Mouse (Mus musculus) heart, adult 11 months (tissue): ENCODE measurements around the gene Mapkapk2.

Source experiments
- DNase-seq: peaks from one replicate; pipeline ENCODE4 v3.0.0; 2022

Mapkapk2 gene

GRCm38 (mm10) chr1:131080686-131081085, 16.9 kb downstream of the Mapkapk2 start:
- no peak for DNase-seq

GRCm38 (mm10) chr1:131079762-131080161, 17.9 kb downstream of the Mapkapk2 start:
- DNase-seq, result no peak

GRCm38 (mm10) chr1:131078761-131079330, 18.8 kb downstream of the Mapkapk2 start:
- DNase-seq, result no peak

- DNase-seq, result peak; percentile 94
Observed at GRCm38 (mm10) chr1:131075098-131075791, 22.4 kb downstream of the Mapkapk2 start.

GRCm38 (mm10) chr1:131074524-131074938, 23.1 kb downstream of the Mapkapk2 start:
- peak; percentile 95 for DNase-seq

- DNase-seq, result no peak
Observed at GRCm38 (mm10) chr1:131072376-131072990, 25.1 kb downstream of the Mapkapk2 start.

- peak; percentile 84 for DNase-seq
Observed at GRCm38 (mm10) chr1:131069010-131069409, 28.6 kb downstream of the Mapkapk2 start.

GRCm38 (mm10) chr1:131068011-131068727, 29.5 kb downstream of the Mapkapk2 start:
- DNase-seq, result no peak

- peak; percentile 90 for DNase-seq
Observed at GRCm38 (mm10) chr1:131064202-131064601, 33.4 kb downstream of the Mapkapk2 start.

GRCm38 (mm10) chr1:131062821-131063220, 34.8 kb downstream of the Mapkapk2 start:
- DNase-seq, result peak; percentile 97

GRCm38 (mm10) chr1:131061740-131062254, 35.8 kb downstream of the Mapkapk2 start:
- peak; percentile 92 for DNase-seq

- DNase-seq, result peak; percentile 96
Observed at GRCm38 (mm10) chr1:131060290-131061253, 37.1 kb downstream of the Mapkapk2 start.

GRCm38 (mm10) chr1:131059841-131060240, 37.8 kb downstream of the Mapkapk2 start:
- DNase-seq, result peak; percentile 85

GRCm38 (mm10) chr1:131059411-131059810, 38.2 kb downstream of the Mapkapk2 start:
- DNase-seq, result peak; percentile 91

- peak; percentile 90 for DNase-seq
Observed at GRCm38 (mm10) chr1:131058431-131058830, 39.2 kb downstream of the Mapkapk2 start.

- peak; percentile 91 for DNase-seq
Observed at GRCm38 (mm10) chr1:131054251-131054650, 43.4 kb downstream of the Mapkapk2 start.

GRCm38 (mm10) chr1:131053656-131054055, 44.0 kb downstream of the Mapkapk2 start:
- peak; percentile 87 for DNase-seq

- DNase-seq, result peak; percentile 97
Observed at GRCm38 (mm10) chr1:131053239-131053638, 44.4 kb downstream of the Mapkapk2 start.

- DNase-seq, result peak; percentile 90
Observed at GRCm38 (mm10) chr1:131051073-131051472, 46.6 kb downstream of the Mapkapk2 start.

GRCm38 (mm10) chr1:131050617-131051016, 47.0 kb downstream of the Mapkapk2 start:
- DNase-seq, result peak; percentile 87

GRCm38 (mm10) chr1:131050011-131050410, 47.6 kb downstream of the Mapkapk2 start:
- no peak for DNase-seq

GRCm38 (mm10) chr1:131049361-131049806, 48.2 kb downstream of the Mapkapk2 start:
- DNase-seq, result peak; percentile 87
